Mouse (Mus musculus) spleen, adult 2 months (tissue): ENCODE measurements around the gene Cyp2j12.
"Not testable (repeated sequence)": the region's sequence is repeated elsewhere in the genome, so short reads cannot be mapped to it uniquely, and the experiment has no call there.

Experiments
- CTCF ChIP-seq: fragments of 200-500 bp; IDR thresholded peaks from 2 replicates; pipeline ENCODE4 v1.5.1; 2011; ENCODE audit warnings: mild to moderate bottlenecking, inconsistent platforms; ENCODE audit not compliant: insufficient read depth, insufficient read length, insufficient replicate concordance; ENCODE audit errors: extremely low read depth
- POLR2A ChIP-seq: fragments of 200-500 bp; IDR thresholded peaks from 2 replicates; pipeline ENCODE4 v1.6.1; 2011; ENCODE audit warnings: low read depth, low read length, inconsistent platforms

- TF ChIP-seq CTCF, POLR2A: not testable (repeated sequence)
Measured at GRCm38 (mm10) chr4:96089356-96090048, 51.5 kb downstream of the Cyp2j12 start.
